Mouse (Mus musculus): ENCODE measurements at regions not wholly inside any gene's neighbourhood (a gene's known extent, or its start where the extent isn't known, plus 50 kb on each side); places are given as distances from the start of the nearest gene placed in this dataset.
A peak's percentile ranks its signal among the peaks of the same experiment; 100 is the strongest.

DNA sequence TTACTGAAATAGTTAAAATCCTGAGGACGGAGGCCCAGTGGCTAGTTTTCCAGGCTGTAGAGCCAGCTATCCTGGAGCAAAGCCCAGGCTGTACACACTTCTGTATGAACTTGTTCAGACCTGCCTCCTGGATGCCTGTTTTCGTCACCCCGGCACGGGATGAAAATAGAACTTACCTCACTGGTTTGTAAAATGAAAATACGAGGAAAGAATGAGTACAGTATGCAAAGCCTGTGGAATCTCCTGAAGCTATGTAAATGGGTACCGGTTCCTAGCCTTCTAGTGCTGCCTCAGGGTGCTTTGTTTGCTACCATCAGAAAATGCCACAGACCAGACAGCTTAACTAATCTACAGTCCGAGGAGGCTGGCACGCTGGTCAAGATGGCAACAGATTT is 276.0 kb upstream of the Cdyl start:
- peak in 1 of 2 experiments; percentile 16 for DNase-seq

DNA sequence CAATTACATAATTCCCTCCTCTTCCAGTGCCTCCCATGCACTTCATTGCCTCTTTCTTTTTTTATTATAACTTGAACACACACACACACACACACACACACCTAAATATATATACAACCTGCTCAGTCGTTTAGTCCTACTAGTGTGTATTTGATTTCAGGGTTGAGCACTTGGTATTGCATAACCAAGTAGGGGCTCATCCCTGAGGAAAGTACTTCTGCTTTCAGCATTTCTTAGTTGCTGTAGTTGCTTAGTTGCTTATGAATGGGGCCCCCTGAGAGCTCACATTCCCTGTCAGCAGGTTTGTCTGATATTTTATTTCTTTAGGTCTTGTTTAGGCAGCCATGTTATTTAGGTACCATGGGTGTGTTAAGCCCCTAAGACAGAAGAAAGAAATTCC is 271.3 kb upstream of the Cdyl start:
- no peak for DNase-seq

DNA sequence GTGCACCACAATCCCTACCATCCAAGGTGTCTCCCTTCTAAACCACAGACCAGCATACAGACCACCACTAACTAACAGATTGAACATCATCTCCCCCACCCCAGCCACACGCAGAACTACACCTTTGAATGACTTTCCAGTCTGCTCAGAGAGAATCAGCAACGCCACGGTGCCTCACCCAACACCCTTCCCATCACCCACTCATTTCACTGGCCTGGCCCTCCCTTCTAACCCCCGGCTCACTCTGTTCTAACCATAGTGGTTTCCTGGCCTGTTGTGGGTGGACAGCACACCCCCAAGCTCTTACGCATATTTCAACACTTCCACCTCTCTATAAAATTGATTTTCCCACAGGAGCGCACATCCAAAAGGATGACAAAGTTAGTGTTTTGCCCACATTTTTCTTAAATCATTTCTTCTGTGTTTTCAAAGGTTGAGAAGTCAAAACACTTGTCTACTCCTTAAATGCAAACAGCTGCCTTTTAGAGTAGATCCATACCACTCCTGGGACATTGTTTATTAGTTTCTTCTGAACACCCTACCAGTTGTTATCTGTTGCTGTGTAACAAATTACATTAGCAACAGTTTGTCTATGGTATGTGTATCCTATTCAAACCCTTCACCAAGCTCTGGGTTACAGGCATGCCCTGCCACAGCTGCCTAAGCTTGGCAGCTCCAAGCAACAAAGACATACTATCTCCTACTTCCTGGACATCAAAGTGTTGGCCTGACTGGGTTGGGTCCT is 269.7 kb upstream of the Cdyl start:
- no peak for DNase-seq

DNA sequence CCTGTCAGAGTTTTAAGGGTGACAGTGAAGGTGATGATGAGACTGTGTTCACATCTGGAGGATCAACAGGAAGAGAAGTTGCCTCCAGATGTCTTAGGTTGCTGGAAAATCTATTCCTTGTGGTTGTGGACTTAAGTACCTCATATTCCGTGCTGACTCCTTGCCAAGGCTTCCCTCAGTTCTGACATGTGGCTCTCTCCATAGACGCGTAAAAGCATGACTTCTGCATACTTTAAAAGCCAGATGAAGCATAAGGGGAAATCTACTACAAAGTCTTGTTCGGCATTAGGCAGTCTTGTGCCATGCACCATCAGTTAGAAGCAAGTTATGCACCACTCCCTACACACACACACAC is 269.1 kb upstream of the Cdyl start:
- DNase-seq = no peak

DNA sequence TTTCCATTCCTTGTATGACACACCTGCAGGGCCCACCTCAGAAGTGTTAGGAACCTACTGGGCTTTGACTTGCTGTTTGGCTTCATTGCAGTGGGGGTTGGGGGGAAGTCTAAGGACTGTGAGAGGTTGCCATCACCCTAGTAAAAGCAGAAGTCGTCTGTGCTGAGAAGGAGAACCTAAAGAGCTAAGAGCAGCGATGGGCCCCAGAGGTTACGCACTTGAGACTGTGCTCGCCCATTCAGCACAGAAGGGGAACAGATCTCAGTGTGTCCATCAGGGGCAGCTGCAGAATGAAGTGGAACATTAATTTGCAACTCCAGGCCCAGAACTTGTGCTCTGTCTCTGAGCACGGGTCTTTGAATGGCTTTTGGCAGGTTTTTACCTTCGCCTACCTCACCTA is 267.5 kb upstream of the Cdyl start:
- no peak for DNase-seq

DNA sequence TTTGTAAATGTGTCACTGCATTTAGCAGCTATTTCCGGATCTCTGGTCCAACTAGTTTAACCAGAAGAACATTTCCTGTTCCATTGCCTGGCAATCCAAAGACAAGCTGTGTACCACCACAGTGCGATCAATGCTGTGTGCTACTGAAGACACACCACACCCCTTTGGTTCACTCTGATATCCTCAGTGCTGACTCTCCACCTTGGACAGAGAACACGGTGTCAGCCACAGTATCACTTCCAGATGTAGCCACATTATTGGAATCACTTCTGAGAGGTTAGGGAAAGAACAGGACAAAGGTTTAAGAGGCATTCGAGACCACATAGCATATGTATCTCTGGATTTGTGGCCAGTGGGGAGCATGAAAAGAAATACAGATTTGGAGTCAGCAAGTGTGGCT is 264.4 kb upstream of the Cdyl start:
- no peak for DNase-seq

DNA sequence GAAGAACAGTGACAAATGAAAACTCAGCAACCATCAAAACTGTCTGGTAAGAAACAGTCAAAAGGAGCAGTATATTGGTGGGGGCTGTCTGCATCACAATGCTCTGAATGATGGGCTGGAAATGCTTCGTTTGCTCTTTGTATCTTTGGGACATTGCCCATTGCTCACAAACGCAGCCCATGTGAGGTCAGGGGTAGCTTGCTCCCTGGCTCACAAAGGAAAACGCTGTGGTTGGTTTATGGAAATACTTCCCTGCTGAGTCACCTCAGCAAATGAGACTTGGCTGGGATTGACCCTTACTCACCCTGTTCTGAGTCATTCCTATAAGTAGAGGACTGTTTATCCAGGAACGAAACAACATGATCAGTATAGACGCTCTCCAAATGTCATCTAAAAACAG is 264.0 kb upstream of the Cdyl start:
- peak in 1 of 2 experiments; percentile 3 for DNase-seq

DNA sequence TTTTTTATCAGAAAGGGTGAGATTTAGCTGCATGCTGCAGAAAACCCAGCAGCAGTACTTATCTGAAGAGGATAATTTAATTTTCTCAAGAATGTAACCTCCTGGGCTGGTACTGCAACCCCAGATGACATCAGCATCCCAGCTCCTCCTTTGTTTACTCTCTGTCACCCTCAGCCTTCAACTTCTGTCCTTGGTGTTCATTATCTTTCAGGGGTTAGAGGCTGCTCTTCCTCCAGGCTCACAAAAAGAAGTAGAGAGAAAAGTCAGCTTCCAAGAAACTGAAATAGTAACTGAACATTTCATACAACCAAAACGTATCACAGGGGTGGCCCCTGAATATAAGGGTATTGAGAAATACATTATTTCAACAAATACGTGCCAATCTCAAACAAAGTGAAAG is 262.5 kb upstream of the Cdyl start:
- DNase-seq = no peak

DNA sequence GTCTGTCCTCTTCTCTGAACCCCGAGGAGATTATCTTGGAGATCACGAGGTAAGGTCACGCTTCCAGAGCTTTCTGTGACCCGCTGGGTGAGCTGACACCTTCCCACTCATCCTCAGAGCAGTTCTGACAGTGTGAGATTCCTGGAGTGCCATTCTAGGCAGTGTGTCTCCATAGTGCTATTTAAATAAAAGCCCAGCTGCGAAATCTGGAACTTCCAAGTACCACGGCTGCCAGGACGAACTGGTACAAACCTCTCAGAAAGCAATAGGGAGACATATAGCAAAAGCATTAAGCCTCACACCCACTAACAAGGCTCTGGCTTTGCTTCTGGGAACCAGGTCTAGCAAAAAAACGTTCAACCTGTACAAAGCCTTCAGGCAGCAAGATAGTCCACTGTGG is 261.4 kb upstream of the Cdyl start:
- DNase-seq = no peak

DNA sequence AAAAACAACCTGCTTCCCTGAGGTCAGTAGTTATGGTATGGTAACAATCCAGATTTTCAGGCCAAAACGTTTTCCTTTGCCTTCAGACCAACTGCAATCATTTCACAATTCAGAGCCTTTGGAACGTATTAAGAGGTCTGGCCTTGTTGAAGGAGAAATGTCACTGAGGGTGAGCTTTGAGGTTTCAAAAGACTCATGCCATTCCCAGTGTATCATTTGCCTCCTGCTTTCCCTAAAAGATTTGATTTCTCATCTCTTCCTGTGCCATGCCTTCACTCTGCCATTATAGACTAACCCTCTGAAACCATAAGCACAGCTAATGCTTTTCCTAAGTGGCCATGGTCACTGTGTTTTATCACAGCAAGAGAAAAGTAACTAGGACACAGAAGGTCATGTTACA is 256.8 kb upstream of the Cdyl start:
- DNase-seq = no peak

DNA sequence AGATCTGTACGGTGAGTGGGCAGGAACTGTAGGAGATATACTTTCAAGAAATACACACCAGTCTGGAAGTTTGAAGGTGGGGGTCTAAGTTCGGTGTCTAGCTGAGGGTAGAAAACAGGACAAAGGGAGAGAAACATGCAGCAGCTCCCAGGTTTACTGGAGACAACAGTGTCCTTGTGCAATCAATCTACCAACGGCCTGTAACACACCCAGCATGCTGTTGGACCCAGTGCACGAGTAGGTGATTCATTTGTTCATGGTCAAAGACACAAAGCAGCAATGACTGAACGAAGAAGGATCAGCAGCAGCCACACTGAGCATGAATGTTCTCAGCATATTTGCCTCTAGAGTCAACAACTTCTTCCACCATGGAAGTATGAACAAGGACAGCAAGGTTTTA is 255.2 kb upstream of the Cdyl start:
- DNase-seq = no peak

DNA sequence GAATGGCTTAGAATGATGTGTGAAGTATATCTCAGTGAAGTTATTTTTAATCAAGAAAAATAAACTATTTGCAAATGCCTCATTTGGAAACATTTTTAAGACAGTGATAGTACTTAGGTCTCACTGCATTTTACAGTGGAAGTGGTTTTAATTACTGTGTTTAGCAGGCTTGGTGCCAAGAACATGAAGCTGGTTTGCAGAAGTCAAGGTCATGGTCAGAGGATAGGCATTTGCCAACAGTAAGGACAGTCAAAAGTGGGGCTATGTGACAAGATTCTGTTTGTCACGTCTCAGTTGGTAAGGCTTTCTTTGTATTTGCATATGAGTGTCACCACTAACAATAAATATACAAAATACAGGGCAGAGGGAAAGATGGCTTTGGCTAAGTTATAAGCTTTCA is 254.2 kb upstream of the Cdyl start:
- no peak for DNase-seq

DNA sequence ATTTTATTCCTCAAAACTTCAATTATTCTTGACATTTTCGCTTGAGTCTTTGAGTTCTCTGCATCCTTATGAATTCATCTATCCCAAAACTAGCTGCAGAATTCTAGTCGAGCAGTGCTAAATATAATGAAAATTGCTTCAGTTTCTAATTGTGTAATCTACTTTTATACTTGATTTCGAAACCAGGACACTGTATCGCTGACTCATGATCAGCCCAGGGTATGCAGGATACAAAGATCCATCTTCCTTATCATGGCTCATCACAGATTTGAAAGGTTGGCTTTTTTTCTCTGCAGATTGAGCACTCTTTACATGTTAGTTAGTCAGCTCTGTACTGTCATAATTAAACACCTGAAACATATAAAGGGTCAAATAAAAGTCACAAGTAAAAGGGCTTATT is 242.1 kb upstream of the Cdyl start:
- no peak for DNase-seq

DNA sequence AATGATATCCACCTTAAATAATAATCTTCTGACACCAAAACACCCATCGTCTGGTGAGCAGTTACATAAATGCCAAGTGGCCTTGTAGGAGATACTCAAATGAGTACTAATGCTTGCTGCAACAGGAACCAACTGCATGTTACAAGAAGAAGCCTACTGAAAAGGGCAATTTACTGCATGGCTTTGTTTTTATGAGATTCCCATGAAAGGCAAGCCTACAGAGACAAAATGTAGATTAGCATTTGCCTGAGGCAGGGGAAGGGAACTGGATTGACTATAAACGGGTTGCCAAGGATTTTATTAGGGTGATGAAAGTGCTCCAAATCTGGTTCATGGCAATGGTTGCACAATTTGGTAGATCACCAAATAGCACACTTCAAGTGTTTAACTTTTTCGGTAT is 239.6 kb upstream of the Cdyl start:
- no peak for DNase-seq

DNA sequence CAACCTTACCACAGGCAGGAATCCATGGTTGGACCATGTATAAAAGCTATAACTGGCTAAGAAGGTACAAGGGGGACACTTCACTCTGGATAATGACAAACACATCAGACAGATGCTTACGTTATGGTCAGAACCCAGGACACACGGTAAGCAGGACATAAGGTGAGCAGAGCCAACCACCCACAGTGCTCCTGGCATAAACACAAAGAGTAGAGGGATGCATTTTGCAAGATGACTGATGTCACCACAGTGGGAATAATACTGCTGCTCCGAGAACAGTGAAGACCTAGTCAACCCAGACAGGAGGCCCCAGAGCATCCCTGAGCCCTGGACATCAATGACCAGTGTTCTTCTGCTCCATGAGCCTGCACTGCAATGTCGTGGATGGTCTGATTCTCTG is 233.6 kb upstream of the Cdyl start:
- DNase-seq = no peak

DNA sequence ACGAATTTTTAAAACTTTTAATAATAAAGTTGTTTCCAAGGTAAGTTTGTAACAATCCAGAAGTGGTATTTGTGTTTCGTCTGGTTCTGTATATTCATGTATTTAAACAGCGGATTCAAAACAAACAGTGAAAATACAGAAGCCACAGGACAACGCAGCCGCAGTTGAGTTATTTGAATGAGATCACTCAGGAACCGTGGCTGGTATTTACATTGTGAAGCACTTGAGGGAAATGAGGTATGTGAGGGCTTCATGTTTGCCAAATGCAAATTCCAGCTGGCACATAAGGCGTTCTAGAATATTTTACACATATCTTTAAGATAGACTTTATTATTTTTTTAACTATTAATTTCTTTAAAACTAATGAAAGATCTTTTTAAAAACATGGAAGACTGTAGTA is 224.5 kb upstream of the Cdyl start:
- no peak for DNase-seq

DNA sequence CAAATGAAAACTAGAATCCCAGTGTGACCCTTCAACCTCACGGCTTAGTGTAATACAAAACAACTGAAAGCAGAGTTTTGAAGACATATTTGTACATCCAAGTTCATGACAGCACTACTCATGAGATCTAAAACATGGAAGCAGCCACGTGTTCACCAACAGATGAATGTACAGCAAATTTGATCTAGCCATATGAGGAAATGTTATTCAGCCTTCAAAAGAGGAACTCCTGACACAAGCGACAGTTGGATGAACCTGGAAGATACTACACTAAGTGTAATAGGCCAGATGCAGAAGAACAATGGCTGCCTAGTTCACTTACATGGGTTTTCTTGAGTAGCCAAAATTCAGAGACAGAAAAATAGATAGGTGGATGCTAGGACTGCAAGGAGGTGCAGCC is 212.0 kb upstream of the Cdyl start:
- no peak for DNase-seq

DNA sequence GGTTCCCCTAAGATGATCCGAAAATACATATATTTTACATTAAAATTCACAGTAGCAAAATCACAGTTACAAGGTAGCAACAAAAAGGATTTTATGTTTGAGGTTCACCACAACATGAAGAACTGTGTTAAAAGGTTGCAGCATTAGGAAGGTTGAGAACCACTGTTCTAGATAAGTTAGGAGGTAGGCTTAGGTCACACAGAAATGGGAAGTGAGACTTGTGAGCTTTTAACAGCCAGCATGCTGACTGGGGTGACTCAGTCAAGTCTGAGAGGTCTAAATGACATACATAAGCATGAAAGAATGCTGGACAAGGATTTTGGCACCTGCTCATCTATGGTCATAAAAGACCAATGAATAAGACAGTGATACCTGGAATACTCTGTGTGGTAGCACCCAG is 207.2 kb upstream of the Cdyl start:
- DNase-seq = no peak

DNA sequence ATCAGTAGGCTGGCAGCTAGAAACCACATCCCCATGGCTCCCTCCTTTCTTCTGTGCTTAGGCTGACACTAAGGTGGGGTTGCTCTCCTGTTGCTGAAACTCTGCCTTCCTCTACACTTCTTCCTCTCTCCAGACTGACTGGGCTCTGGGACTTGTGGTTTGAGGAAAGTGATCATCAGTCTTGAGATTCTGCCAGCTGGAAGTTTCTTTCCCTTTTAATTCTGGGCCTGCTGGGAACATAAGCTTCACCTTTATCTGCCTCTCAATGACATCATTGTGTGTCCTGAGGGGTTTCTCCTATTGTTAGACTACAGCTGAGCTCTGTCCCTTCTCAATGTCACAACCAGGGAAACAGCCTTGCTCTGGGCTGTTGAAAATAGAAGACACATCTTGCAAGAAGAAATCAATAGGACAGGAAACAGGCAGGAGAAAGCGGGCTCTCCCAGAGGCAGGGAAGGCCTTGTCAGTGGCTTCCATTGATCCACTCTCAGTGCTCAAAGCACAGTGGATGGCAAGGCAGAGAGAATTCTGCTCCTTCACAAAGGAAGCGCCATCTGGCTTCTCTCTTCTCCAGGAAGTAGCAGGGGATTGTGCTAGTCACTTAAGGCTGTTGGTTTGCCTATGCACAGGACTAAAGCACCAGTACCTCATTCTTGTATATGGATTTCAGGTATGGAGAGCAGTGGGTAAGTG is 206.3 kb upstream of the Cdyl start:
- no peak for DNase-seq

DNA sequence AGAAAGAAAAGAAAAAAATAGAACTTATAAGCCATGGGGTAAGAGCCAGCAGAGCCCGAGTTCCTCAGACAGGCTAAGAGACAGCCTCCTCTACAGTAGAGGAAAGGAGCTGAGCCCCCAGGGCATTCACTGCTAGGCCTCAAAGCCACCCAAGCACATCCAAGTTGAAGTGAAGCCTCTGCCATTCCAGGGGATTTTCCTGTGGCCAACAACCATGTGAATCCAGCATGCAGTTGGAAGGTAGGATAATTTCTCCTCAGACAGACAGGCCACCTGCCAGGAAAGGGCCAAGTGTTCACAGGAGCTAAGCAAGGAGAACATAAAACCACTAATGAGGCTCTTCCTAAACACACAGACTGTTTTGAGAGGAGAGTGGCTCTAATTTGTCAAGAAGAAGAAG is 199.6 kb upstream of the Cdyl start:
- no peak for DNase-seq

DNA sequence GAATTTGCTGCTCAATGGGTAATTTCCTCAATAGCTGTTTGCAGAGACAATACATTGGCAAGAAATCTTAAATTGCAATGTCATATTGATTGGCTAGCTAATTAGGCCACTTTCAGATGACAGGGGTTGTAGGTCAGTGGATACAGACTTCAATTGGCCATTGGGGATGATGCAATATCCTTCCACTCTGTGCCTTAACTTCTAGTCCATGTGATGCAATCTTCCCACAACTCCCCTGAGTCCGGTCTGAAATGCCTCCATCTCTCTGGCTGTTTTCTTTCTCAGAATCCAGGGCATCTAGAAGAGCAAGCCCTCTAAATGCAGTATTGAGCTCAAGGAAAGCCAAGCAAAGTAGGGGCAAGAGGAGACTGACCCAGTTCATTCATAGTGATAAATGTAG is 196.4 kb upstream of the Cdyl start:
- DNase-seq = no peak

DNA sequence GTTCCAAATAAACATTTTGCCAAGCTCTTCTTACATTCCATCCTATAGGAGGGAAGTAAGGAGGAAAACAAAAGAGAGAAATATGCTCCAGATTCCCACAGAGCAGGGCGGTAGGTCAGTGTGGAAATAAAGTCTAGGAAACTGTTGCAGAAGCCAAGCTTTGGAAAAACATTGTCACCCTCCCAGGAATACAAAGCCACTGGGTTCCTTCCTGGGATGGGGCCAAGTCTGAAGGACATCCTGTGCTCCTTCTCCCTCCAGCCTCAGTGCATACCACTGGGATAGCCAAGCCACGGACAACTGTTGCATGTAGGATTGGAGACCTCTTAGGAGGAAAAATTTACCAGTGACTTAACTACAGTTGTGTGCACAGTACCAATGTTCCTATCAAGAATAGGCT is 195.8 kb upstream of the Cdyl start:
- no peak for DNase-seq

DNA sequence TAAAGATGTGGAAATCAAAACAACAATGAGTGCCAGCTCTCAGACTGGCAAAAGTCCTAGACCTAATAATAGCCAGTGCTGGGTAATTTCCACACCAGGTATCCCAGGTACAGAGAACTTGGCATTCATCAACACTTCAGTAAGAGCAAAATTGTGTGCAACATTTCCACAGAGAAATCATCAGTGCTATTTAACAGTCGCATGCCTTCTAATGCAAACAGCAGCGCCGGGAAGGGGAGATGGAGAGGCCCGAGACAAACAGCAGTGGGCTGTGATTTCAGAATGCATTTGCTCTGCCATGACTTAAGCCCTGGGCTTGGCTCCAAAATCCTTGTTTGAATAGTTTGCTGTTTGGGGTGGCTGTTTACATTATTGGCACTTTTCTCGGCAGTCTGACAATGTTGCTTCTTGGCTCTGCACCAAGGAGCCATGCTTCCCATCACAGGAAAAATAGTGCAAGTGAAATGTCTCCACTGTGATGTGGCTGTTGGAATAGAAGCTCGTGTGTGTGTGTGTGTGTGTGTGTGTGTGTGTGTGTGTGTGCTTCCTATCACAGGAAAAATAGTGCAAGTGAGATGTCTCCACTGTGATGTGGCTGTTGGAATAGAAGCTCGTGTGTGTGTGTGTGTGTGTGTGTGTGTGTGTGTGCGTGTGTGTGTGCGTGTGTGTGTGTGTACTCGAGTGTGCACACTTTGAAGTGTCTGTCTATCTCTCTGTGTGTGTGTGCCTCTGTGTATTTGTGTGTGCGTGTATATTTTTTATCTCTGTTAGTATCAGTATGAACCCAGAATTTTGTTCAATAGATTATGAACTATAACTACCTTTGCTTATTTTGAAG is 190.1 kb upstream of the Cdyl start:
- DNase-seq = peak; percentile 8 to 32

DNA sequence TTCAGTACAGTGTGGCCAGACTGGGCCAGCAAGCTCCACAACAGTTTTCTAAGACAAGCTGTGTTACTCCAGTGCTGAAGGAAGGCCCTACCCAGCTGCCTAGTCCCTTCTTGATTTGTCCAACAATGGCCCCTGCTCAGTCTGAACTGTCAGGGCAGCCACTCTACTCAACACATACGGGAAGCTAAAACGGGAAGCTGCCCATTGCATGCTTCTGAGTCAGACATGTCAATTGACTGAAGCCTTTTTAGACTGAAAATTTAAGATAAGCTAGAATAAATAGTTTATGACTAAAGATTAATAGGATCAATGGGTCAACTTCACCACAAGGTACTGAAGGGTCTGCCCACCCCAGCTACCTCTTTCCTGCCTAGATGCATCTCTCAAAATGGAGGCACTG is 181.4 kb upstream of the Cdyl start:
- DNase-seq = no peak

Data from kidney, postnatal 36 days (tissue).